Mouse (Mus musculus): Measurements from ENCODE around the gene Rnf222. TPM values are rescaled to one million over a fixed set of nuclear protein-coding genes. Genes with fewer than 3 reads are reported as not detected.

Rnf222 gene
- polyA plus RNA-seq, 1 experiment = 1.4 TPM

- WGBS = 74% methylated on average over 5 of the region's 5 CpGs
- TF ChIP-seq CTCF (IDR thresholded peaks at IDR 0.05; ENCODE audit: control insufficient read depth, insufficient read depth, low read length) = no peak
- no peak for TF ChIP-seq POLR2A (IDR thresholded peaks at IDR 0.05; ENCODE audit: borderline replicate concordance, control insufficient read depth, low read depth, low read length)
- no peaks in the 10 kb centered on the region for H3K4me1 ChIP-seq (ENCODE audit: control insufficient read depth, insufficient read depth, low read length)
- no peak overlapping the region for H3K4me3 ChIP-seq (replicated peaks; ENCODE audit: control insufficient read depth, low read depth, low read length)
- H3K27ac ChIP-seq (ENCODE audit: control insufficient read depth, insufficient read depth, low read depth, low read length, poor library complexity) = no peak overlapping the region
These were observed 9.5 kb upstream of the Rnf222 start for GRCm38 (mm10) chr11:68878811-68879210.

GRCm38 (mm10) chr11:68882107-68882506, 6.2 kb upstream of the Rnf222 start:
- no peak for TF ChIP-seq POLR2A (IDR thresholded peaks at IDR 0.05; ENCODE audit: borderline replicate concordance, control insufficient read depth, low read depth, low read length)
- TF ChIP-seq CTCF (IDR thresholded peaks at IDR 0.05; ENCODE audit: control insufficient read depth, insufficient read depth, low read length) = no peak
- no peak overlapping the region for H3K27ac ChIP-seq (ENCODE audit: control insufficient read depth, insufficient read depth, low read depth, low read length, poor library complexity)
- no peaks in the 10 kb centered on the region for H3K4me1 ChIP-seq (ENCODE audit: control insufficient read depth, insufficient read depth, low read length)
- 72% methylated on average over 14 of the region's 14 CpGs for WGBS
- no peak overlapping the region for H3K4me3 ChIP-seq (replicated peaks; ENCODE audit: control insufficient read depth, low read depth, low read length)

- WGBS = 69% methylated on average over 2 of the region's 2 CpGs
- TF ChIP-seq POLR2A (IDR thresholded peaks at IDR 0.05; ENCODE audit: borderline replicate concordance, control insufficient read depth, low read depth, low read length) (no peak), CTCF (IDR thresholded peaks at IDR 0.05; ENCODE audit: control insufficient read depth, insufficient read depth, low read length) (no peak)
- Histone ChIP-seq H3K4me1 (ENCODE audit: control insufficient read depth, insufficient read depth, low read length) (no peaks in the 10 kb centered on the region), H3K27ac (ENCODE audit: control insufficient read depth, insufficient read depth, low read depth, low read length, poor library complexity) (no peak overlapping the region), H3K4me3 (replicated peaks; ENCODE audit: control insufficient read depth, low read depth, low read length) (no peak overlapping the region)
These were observed 4.5 kb upstream of the Rnf222 start for GRCm38 (mm10) chr11:68883843-68884242.

GRCm38 (mm10) chr11:68884368-68884767, 4.0 kb upstream of the Rnf222 start:
- TF ChIP-seq POLR2A (IDR thresholded peaks at IDR 0.05; ENCODE audit: borderline replicate concordance, control insufficient read depth, low read depth, low read length) = no peak
- no peak for TF ChIP-seq CTCF (IDR thresholded peaks at IDR 0.05; ENCODE audit: control insufficient read depth, insufficient read depth, low read length)
- 62% methylated on average over 5 of the region's 5 CpGs for WGBS
- H3K4me3 ChIP-seq (replicated peaks; ENCODE audit: control insufficient read depth, low read depth, low read length) = no peak overlapping the region
- no peaks in the 10 kb centered on the region for H3K4me1 ChIP-seq (ENCODE audit: control insufficient read depth, insufficient read depth, low read length)
- no peak overlapping the region for H3K27ac ChIP-seq (ENCODE audit: control insufficient read depth, insufficient read depth, low read depth, low read length, poor library complexity)

- WGBS = 83% methylated on average over 5 of the region's 5 CpGs
- no peak overlapping the region for H3K27ac ChIP-seq (ENCODE audit: control insufficient read depth, insufficient read depth, low read depth, low read length, poor library complexity)
- no peaks in the 10 kb centered on the region for H3K4me1 ChIP-seq (ENCODE audit: control insufficient read depth, insufficient read depth, low read length)
- no peak overlapping the region for H3K4me3 ChIP-seq (replicated peaks; ENCODE audit: control insufficient read depth, low read depth, low read length)
- no peak for TF ChIP-seq POLR2A (IDR thresholded peaks at IDR 0.05; ENCODE audit: borderline replicate concordance, control insufficient read depth, low read depth, low read length)
- TF ChIP-seq CTCF (IDR thresholded peaks at IDR 0.05; ENCODE audit: control insufficient read depth, insufficient read depth, low read length) = no peak
These were observed 2.3 kb upstream of the Rnf222 start for GRCm38 (mm10) chr11:68886091-68886490.

GRCm38 (mm10) chr11:68888653-68889052, 300 bp downstream of the Rnf222 start:
- 65% methylated on average over 2 of the region's 2 CpGs for WGBS
- Histone ChIP-seq H3K4me3 (replicated peaks; ENCODE audit: control insufficient read depth, low read depth, low read length) (no peak overlapping the region), H3K27ac (ENCODE audit: control insufficient read depth, insufficient read depth, low read depth, low read length, poor library complexity) (no peak overlapping the region), H3K4me1 (ENCODE audit: control insufficient read depth, insufficient read depth, low read length) (no peaks in the 10 kb centered on the region)
- TF ChIP-seq POLR2A (IDR thresholded peaks at IDR 0.05; ENCODE audit: borderline replicate concordance, control insufficient read depth, low read depth, low read length) = no peak
- no peak for TF ChIP-seq CTCF (IDR thresholded peaks at IDR 0.05; ENCODE audit: control insufficient read depth, insufficient read depth, low read length)

GRCm38 (mm10) chr11:68890625-68891024, 2.3 kb downstream of the Rnf222 start:
- TF ChIP-seq POLR2A (IDR thresholded peaks at IDR 0.05; ENCODE audit: borderline replicate concordance, control insufficient read depth, low read depth, low read length) (no peak), CTCF (IDR thresholded peaks at IDR 0.05; ENCODE audit: control insufficient read depth, insufficient read depth, low read length) (no peak)
- H3K4me3 ChIP-seq (replicated peaks; ENCODE audit: control insufficient read depth, low read depth, low read length) = no peak overlapping the region
- no peak overlapping the region for H3K27ac ChIP-seq (ENCODE audit: control insufficient read depth, insufficient read depth, low read depth, low read length, poor library complexity)
- WGBS = 4% methylated on average over 2 of the region's 2 CpGs
- no peaks in the 10 kb centered on the region for H3K4me1 ChIP-seq (ENCODE audit: control insufficient read depth, insufficient read depth, low read length)

GRCm38 (mm10) chr11:68891823-68892222, 3.5 kb downstream of the Rnf222 start:
- no peak overlapping the region for H3K4me3 ChIP-seq (replicated peaks; ENCODE audit: control insufficient read depth, low read depth, low read length)
- no peaks in the 10 kb centered on the region for H3K4me1 ChIP-seq (ENCODE audit: control insufficient read depth, insufficient read depth, low read length)
- 80% methylated on average over 5 of the region's 5 CpGs for WGBS
- TF ChIP-seq POLR2A (IDR thresholded peaks at IDR 0.05; ENCODE audit: borderline replicate concordance, control insufficient read depth, low read depth, low read length) (no peak), CTCF (IDR thresholded peaks at IDR 0.05; ENCODE audit: control insufficient read depth, insufficient read depth, low read length) (no peak)
- H3K27ac ChIP-seq (ENCODE audit: control insufficient read depth, insufficient read depth, low read depth, low read length, poor library complexity) = no peak overlapping the region

GRCm38 (mm10) chr11:68892233-68892832, 4.0 kb downstream of the Rnf222 start:
- H3K27ac ChIP-seq (ENCODE audit: control insufficient read depth, insufficient read depth, low read depth, low read length, poor library complexity) = no peak overlapping the region
- TF ChIP-seq CTCF (IDR thresholded peaks at IDR 0.05; ENCODE audit: control insufficient read depth, insufficient read depth, low read length) = no peak
- TF ChIP-seq POLR2A (IDR thresholded peaks at IDR 0.05; ENCODE audit: borderline replicate concordance, control insufficient read depth, low read depth, low read length) = no peak
- 73% methylated on average over 15 of the region's 15 CpGs for WGBS
- no peak overlapping the region for H3K4me3 ChIP-seq (replicated peaks; ENCODE audit: control insufficient read depth, low read depth, low read length)
- no peaks in the 10 kb centered on the region for H3K4me1 ChIP-seq (ENCODE audit: control insufficient read depth, insufficient read depth, low read length)
